Mouse (Mus musculus) liver, embryonic 14.5 days (tissue): ENCODE measurements at regions not wholly inside any gene's neighbourhood (a gene's known extent, or its start where the extent isn't known, plus 50 kb on each side); places are given as distances from the start of the nearest gene placed in this dataset.

Source experiments
- CTCF ChIP-seq: IDR thresholded peaks from 2 replicates; pipeline ENCODE4 v1.5.1; 2016; ENCODE audit warnings: antibody characterized with exemption, low read depth, control low read depth
- EP300 ChIP-seq: IDR thresholded peaks from 2 replicates; pipeline ENCODE4 v1.6.1; 2016; ENCODE audit warnings: antibody characterized with exemption, low read depth

GRCm38 (mm10) chr7:70646801-70647200, 280.3 kb upstream of the Nr2f2 start:
- TF ChIP-seq EP300 (no peak), CTCF (no peak)
